Mouse (Mus musculus) frontal cortex, postnatal 10 days (tissue): ENCODE results near the gene Prelid3b.
A peak's percentile ranks its signal among the peaks of the same experiment; 100 is the strongest.

Experiments
- DNase-seq, 2 experiments: peaks; one replicate each; pipeline ENCODE4 v3.0.0; 2022; ENCODE audit warnings: low spot score in 2 of 2, mixed read lengths in 1 of 2

Prelid3b gene

GRCm38 (mm10) chr2:174428076-174428835 is 44.6 kb downstream of the Prelid3b start:
- DNase-seq = no peak

- no peak for DNase-seq
Measured at GRCm38 (mm10) chr2:174426856-174427255, 46.0 kb downstream of the Prelid3b start.

- DNase-seq = no peak
Measured at GRCm38 (mm10) chr2:174424301-174425085, 48.4 kb downstream of the Prelid3b start.

- DNase-seq = no peak
Measured at GRCm38 (mm10) chr2:174421107-174421506, 51.8 kb downstream of the Prelid3b start.

GRCm38 (mm10) chr2:174415731-174416310 is 57.1 kb downstream of the Prelid3b start, which contains the start of gene Nelfcd:
Gene Nelfcd (plus strand): TSS chr2:174415804.
- DNase-seq = peak; percentile 88 to 92
